Mouse (Mus musculus) heart, embryonic 16.5 days (tissue): ENCODE measurements around the gene Wdfy1. TPM values are rescaled to one million over a fixed set of nuclear protein-coding genes. Genes with fewer than 3 reads are reported as not detected.

Experiments used
- ATAC-seq: fragments of 200-750 bp; cut with Nextera tagmentation; replicated peaks from 2 replicates; pipeline ENCODE4 v1.8.0; 2017; ENCODE audit warnings: moderate number of reproducible peaks; ENCODE audit not compliant: insufficient read depth, low FRiP score; ENCODE audit errors: extremely low read depth
- H3K27ac ChIP-seq: fragments of 300-500 bp; sonication (generic); 2 replicates; pipeline ENCODE4 v1.5.1; 2014; ENCODE audit warnings: mild to moderate bottlenecking, low read length, control low read depth, moderate library complexity
- H3K27me3 ChIP-seq: fragments of 300-500 bp; sonication (generic); 2 replicates; pipeline ENCODE4 v1.6.1; 2014; ENCODE audit warnings: low read length, mixed read lengths; ENCODE audit not compliant: control insufficient read depth, insufficient read depth
- H3K36me3 ChIP-seq: fragments of 300-500 bp; sonication (generic); 2 replicates; pipeline ENCODE4 v1.6.1; 2014; ENCODE audit not compliant: control insufficient read depth, insufficient read depth
- H3K4me1 ChIP-seq: fragments of 300-500 bp; sonication (generic); 2 replicates; pipeline ENCODE4 v1.6.1; 2014; ENCODE audit warnings: low read length, mixed read lengths; ENCODE audit not compliant: control insufficient read depth, insufficient read depth
- H3K4me2 ChIP-seq: fragments of 300-500 bp; sonication (generic); 2 replicates; pipeline ENCODE4 v1.6.1; 2014; ENCODE audit warnings: low read depth, mild to moderate bottlenecking, control low read depth, low read length
- H3K4me3 ChIP-seq: fragments of 300-500 bp; sonication (generic); 2 replicates; pipeline ENCODE4 v1.5.1; 2014; ENCODE audit warnings: mild to moderate bottlenecking, control low read depth, low read length
- H3K9ac ChIP-seq: fragments of 300-500 bp; sonication (generic); 2 replicates; pipeline ENCODE4 v1.6.1; 2014; ENCODE audit warnings: low read length, control low read depth
- H3K9me3 ChIP-seq: fragments of 300-500 bp; sonication (generic); replicated peaks from 2 replicates; pipeline ENCODE4 v1.6.1; 2016; ENCODE audit warnings: low read length; ENCODE audit not compliant: control insufficient read depth
- WGBS: fragments of 180-500 bp; shearing (Covaris S2); extraction: QIAGEN DNeasy Blood & Tissue Kit; methylation state at CpG from one replicate; pipeline ENCODE4 v1.1.7; 2014; 5-methylcytosine and 5-hydroxymethylcytosine counted together
- polyA plus RNA-seq: library from polyadenylated mRNA; unstranded; fragments of >200 nt; fragmentation: Nextera tagmentation; extraction: Ambion mirVana; gene quantifications from 2 replicates; pipeline ENCODE4 v1.2.1, GENCODE M21; 2015

Gene Wdfy1
- polyA plus RNA-seq, 1 experiment from 2014 or later, result 30.0 TPM

GRCm38 (mm10) chr1:79710678-79711077 lies 65.3 kb downstream of the Wdfy1 start:
- Histone ChIP-seq H3K36me3 (peaks cover 36% of the 10 kb centered on the region), H3K27ac (no peak overlapping the region), H3K9ac (no peak overlapping the region), H3K4me3 (no peak overlapping the region), H3K9me3 (no peaks in the 10 kb centered on the region), H3K27me3 (no peaks in the 10 kb centered on the region), H3K4me1 (peaks cover 5% of the 10 kb centered on the region; the same call in 1 of the 2 replicates), H3K4me2 (no peak overlapping the region)
- peak; percentile 63; the same call in 1 of the 2 replicates for ATAC-seq
- WGBS, result 41% methylated on average over 4 of the region's 4 CpGs

- H3K4me2 ChIP-seq, result no peak overlapping the region
- peaks cover 38% of the 10 kb centered on the region for H3K36me3 ChIP-seq
- no peaks in the 10 kb centered on the region for H3K9me3 ChIP-seq
- H3K9ac ChIP-seq, result no peak overlapping the region
- no peak for ATAC-seq
- H3K4me1 ChIP-seq, result peaks cover 5% of the 10 kb centered on the region; the same call in 1 of the 2 replicates
- H3K27me3 ChIP-seq, result no peaks in the 10 kb centered on the region
- no peak overlapping the region for H3K4me3 ChIP-seq
- WGBS, result 73% methylated on average over 8 of the region's 8 CpGs
- 0 out of 2 replicates have a peak overlapping the region, but pooled peaks have one; percentile 44 for H3K27ac ChIP-seq
These were observed 65.7 kb downstream of the Wdfy1 start for GRCm38 (mm10) chr1:79710216-79710615.

- H3K9me3 ChIP-seq, result no peaks in the 10 kb centered on the region
- H3K36me3 ChIP-seq, result peaks cover 26% of the 10 kb centered on the region
- no peak overlapping the region for H3K4me3 ChIP-seq
- H3K27me3 ChIP-seq, result no peaks in the 10 kb centered on the region
- H3K4me1 ChIP-seq, result peaks cover 5% of the 10 kb centered on the region; the same call in 1 of the 2 replicates
- 87% methylated on average over 9 of the region's 9 CpGs for WGBS
- no peak overlapping the region for H3K4me2 ChIP-seq
- H3K9ac ChIP-seq, result no peak overlapping the region
- no peak for ATAC-seq
- H3K27ac ChIP-seq, result no peak overlapping the region
These were observed 68.6 kb downstream of the Wdfy1 start for GRCm38 (mm10) chr1:79707383-79707782.

- peaks cover 3% of the 10 kb centered on the region; the same call in 1 of the 2 replicates for H3K4me1 ChIP-seq
These were observed 69.2 kb downstream of the Wdfy1 start for GRCm38 (mm10) chr1:79706707-79707106.

GRCm38 (mm10) chr1:79704672-79705071 lies 71.3 kb downstream of the Wdfy1 start:
- Histone ChIP-seq H3K4me2 (no peak overlapping the region), H3K9ac (no peak overlapping the region), H3K27me3 (no peaks in the 10 kb centered on the region), H3K4me3 (no peak overlapping the region), H3K27ac (no peak overlapping the region), H3K36me3 (peaks cover 23% of the 10 kb centered on the region), H3K9me3 (no peaks in the 10 kb centered on the region), H3K4me1 (no peaks in the 10 kb centered on the region)
- 80% methylated on average over 2 of the region's 2 CpGs for whole genome bisulfite sequencing
- no peak for ATAC-seq

More at GRCm38 (mm10) chr1:79706707-79707106, 69.2 kb downstream of the Wdfy1 start:
- Histone ChIP-seq H3K27ac (no peak overlapping the region), H3K36me3 (peaks cover 25% of the 10 kb centered on the region), H3K27me3 (no peaks in the 10 kb centered on the region), H3K4me3 (no peak overlapping the region), H3K9ac (no peak overlapping the region), H3K9me3 (no peaks in the 10 kb centered on the region), H3K4me2 (no peak overlapping the region)
- 67% methylated on average over 3 of the region's 3 CpGs for WGBS
- no peak for ATAC-seq

- H3K27ac ChIP-seq, result no peak overlapping the region
- H3K4me3 ChIP-seq, result no peak overlapping the region
- 89% methylated on average over 8 of the region's 8 CpGs for WGBS
- no peak overlapping the region for H3K4me2 ChIP-seq
- H3K36me3 ChIP-seq, result peaks cover 23% of the 10 kb centered on the region
- no peak for ATAC-seq
- H3K9ac ChIP-seq, result no peak overlapping the region
- no peaks in the 10 kb centered on the region for H3K4me1 ChIP-seq
- no peaks in the 10 kb centered on the region for H3K9me3 ChIP-seq
- no peaks in the 10 kb centered on the region for H3K27me3 ChIP-seq
These were observed 72.4 kb downstream of the Wdfy1 start for GRCm38 (mm10) chr1:79703520-79703919.

- 78% methylated on average over 2 of the region's 2 CpGs for WGBS
- no peaks in the 10 kb centered on the region for H3K36me3 ChIP-seq
- no peak for ATAC-seq
- H3K9ac ChIP-seq, result no peak overlapping the region
- H3K4me3 ChIP-seq, result no peak overlapping the region
- no peaks in the 10 kb centered on the region for H3K9me3 ChIP-seq
- no peaks in the 10 kb centered on the region for H3K27me3 ChIP-seq
- no peak overlapping the region for H3K27ac ChIP-seq
- H3K4me2 ChIP-seq, result no peak overlapping the region
- no peaks in the 10 kb centered on the region; the same call in 1 of the 2 replicates for H3K4me1 ChIP-seq
These were observed 77.4 kb downstream of the Wdfy1 start for GRCm38 (mm10) chr1:79698506-79698905.

GRCm38 (mm10) chr1:79697382-79697781 lies 78.6 kb downstream of the Wdfy1 start:
- no peak overlapping the region for H3K9ac ChIP-seq
- no peak; the same call in 1 of the 2 replicates for ATAC-seq
- 0 out of 2 replicates have a peak overlapping the region, but pooled peaks have one; percentile 19 for H3K27ac ChIP-seq

GRCm38 (mm10) chr1:79696933-79697332 lies 79.0 kb downstream of the Wdfy1 start:
- no peaks in the 10 kb centered on the region for H3K27me3 ChIP-seq
- H3K36me3 ChIP-seq, result no peaks in the 10 kb centered on the region
- no peak for ATAC-seq
- WGBS, result 49% methylated on average over 5 of the region's 5 CpGs
- no peaks in the 10 kb centered on the region; the same call in 1 of the 2 replicates for H3K4me1 ChIP-seq
- no peak overlapping the region for H3K4me3 ChIP-seq
- H3K4me2 ChIP-seq, result no peak overlapping the region
- no peaks in the 10 kb centered on the region for H3K9me3 ChIP-seq
- no peak overlapping the region for H3K27ac ChIP-seq
- no peak overlapping the region for H3K9ac ChIP-seq

More at GRCm38 (mm10) chr1:79697382-79697781, 78.6 kb downstream of the Wdfy1 start:
- Histone ChIP-seq H3K9me3 (no peaks in the 10 kb centered on the region), H3K27me3 (no peaks in the 10 kb centered on the region), H3K4me3 (no peak overlapping the region), H3K4me2 (no peak overlapping the region), H3K4me1 (no peaks in the 10 kb centered on the region; the same call in 1 of the 2 replicates), H3K36me3 (no peaks in the 10 kb centered on the region)
- 40% methylated on average over 9 of the region's 9 CpGs for WGBS
